Mouse (Mus musculus): ENCODE data around the gene Ssbp2.

Ssbp2 gene

GRCm38 (mm10) chr13:91526058-91526457 is 66.0 kb downstream of the Ssbp2 start:
- DNase-seq (ENCODE audit: low read depth, low spot score) = no peak

GRCm38 (mm10) chr13:91529821-91530220 is 69.7 kb downstream of the Ssbp2 start:
- no peak for DNase-seq (ENCODE audit: low read depth, low spot score)

- DNase-seq (ENCODE audit: low read depth, low spot score) = peak; percentile 51
These were observed 76.6 kb downstream of the Ssbp2 start for GRCm38 (mm10) chr13:91536711-91537110.

- DNase-seq (ENCODE audit: low read depth, low spot score) = no peak
These were observed 80.3 kb downstream of the Ssbp2 start for GRCm38 (mm10) chr13:91540145-91541068.

- no peak for DNase-seq (ENCODE audit: low read depth, low spot score)
These were observed 81.0 kb downstream of the Ssbp2 start for GRCm38 (mm10) chr13:91541069-91541429.

- DNase-seq (ENCODE audit: low read depth, low spot score) = no peak
These were observed 83.5 kb downstream of the Ssbp2 start for GRCm38 (mm10) chr13:91543555-91543954.

- DNase-seq (ENCODE audit: low read depth, low spot score) = no peak
These were observed 104.0 kb downstream of the Ssbp2 start for GRCm38 (mm10) chr13:91564047-91564446.

- DNase-seq (ENCODE audit: low read depth, low spot score) = peak; percentile 65
These were observed 104.7 kb downstream of the Ssbp2 start for GRCm38 (mm10) chr13:91564755-91565154.

- DNase-seq (ENCODE audit: low read depth, low spot score) = no peak
These were observed 121.4 kb downstream of the Ssbp2 start for GRCm38 (mm10) chr13:91581504-91581903.

GRCm38 (mm10) chr13:91582212-91582611 is 122.1 kb downstream of the Ssbp2 start:
- DNase-seq (ENCODE audit: low read depth, low spot score) = no peak

GRCm38 (mm10) chr13:91586368-91586767 is 126.3 kb downstream of the Ssbp2 start:
- no peak for DNase-seq (ENCODE audit: low read depth, low spot score)

GRCm38 (mm10) chr13:91588475-91588874 is 128.4 kb downstream of the Ssbp2 start:
- DNase-seq (ENCODE audit: low read depth, low spot score) = no peak

GRCm38 (mm10) chr13:91591863-91592262 is 131.8 kb downstream of the Ssbp2 start:
- peak; percentile 80 for DNase-seq (ENCODE audit: low read depth, low spot score)

- no peak for DNase-seq (ENCODE audit: low read depth, low spot score)
These were observed 135.2 kb downstream of the Ssbp2 start for GRCm38 (mm10) chr13:91595284-91595683.

- no peak for DNase-seq (ENCODE audit: low read depth, low spot score)
These were observed 139.5 kb downstream of the Ssbp2 start for GRCm38 (mm10) chr13:91599594-91599993.

GRCm38 (mm10) chr13:91605043-91605840 is 145.2 kb downstream of the Ssbp2 start:
- peak; percentile 35 for DNase-seq (ENCODE audit: low read depth, low spot score)

- DNase-seq (ENCODE audit: low read depth, low spot score) = no peak
These were observed 150.5 kb downstream of the Ssbp2 start for GRCm38 (mm10) chr13:91610601-91611000.

GRCm38 (mm10) chr13:91611909-91612308 is 151.8 kb downstream of the Ssbp2 start:
- no peak for DNase-seq (ENCODE audit: low read depth, low spot score)

GRCm38 (mm10) chr13:91612578-91612977 is 152.5 kb downstream of the Ssbp2 start:
- no peak for DNase-seq (ENCODE audit: low read depth, low spot score)

GRCm38 (mm10) chr13:91616050-91616449 is 156.0 kb downstream of the Ssbp2 start:
- no peak for DNase-seq (ENCODE audit: low read depth, low spot score)

GRCm38 (mm10) chr13:91616876-91617275 is 156.8 kb downstream of the Ssbp2 start:
- no peak for DNase-seq (ENCODE audit: low read depth, low spot score)

- DNase-seq (ENCODE audit: low read depth, low spot score) = no peak
These were observed 159.3 kb downstream of the Ssbp2 start for GRCm38 (mm10) chr13:91619431-91619830.

GRCm38 (mm10) chr13:91620541-91620940 is 160.5 kb downstream of the Ssbp2 start:
- DNase-seq (ENCODE audit: low read depth, low spot score) = no peak
